Mouse (Mus musculus) ovary, postnatal 14 days (tissue): ENCODE measurements at regions not wholly inside any gene's neighbourhood (a gene's known extent, or its start where the extent isn't known, plus 50 kb on each side); places are given as distances from the start of the nearest gene placed in this dataset.

Experiments used
- DNase-seq: peaks from one replicate; pipeline ENCODE4 v3.0.0; 2022; ENCODE audit warnings: low spot score

GRCm38 (mm10) chr6:52429204-52429552 lies 115.9 kb downstream of the Evx1 start:
- DNase-seq = no peak

GRCm38 (mm10) chr6:52433234-52433633 lies 119.9 kb downstream of the Evx1 start:
- DNase-seq = no peak

- no peak for DNase-seq
These were observed 121.5 kb downstream of the Evx1 start for GRCm38 (mm10) chr6:52434771-52435170.

GRCm38 (mm10) chr6:52435358-52435757 lies 122.1 kb downstream of the Evx1 start:
- no peak for DNase-seq

- DNase-seq = no peak
These were observed 125.1 kb downstream of the Evx1 start for GRCm38 (mm10) chr6:52438366-52438765.

GRCm38 (mm10) chr6:52439204-52439603 lies 125.9 kb downstream of the Evx1 start:
- DNase-seq = no peak

GRCm38 (mm10) chr6:52440160-52440559 lies 126.9 kb downstream of the Evx1 start:
- no peak for DNase-seq

GRCm38 (mm10) chr6:52443112-52443984 lies 130.1 kb downstream of the Evx1 start:
- no peak for DNase-seq

- no peak for DNase-seq
These were observed 145.5 kb downstream of the Evx1 start for GRCm38 (mm10) chr6:52458828-52459227.

- no peak for DNase-seq
These were observed 147.9 kb downstream of the Evx1 start for GRCm38 (mm10) chr6:52461186-52461585.

GRCm38 (mm10) chr6:52463369-52463768 lies 150.1 kb downstream of the Evx1 start:
- DNase-seq = no peak

- DNase-seq = no peak
These were observed 151.3 kb downstream of the Evx1 start for GRCm38 (mm10) chr6:52464571-52464970.

GRCm38 (mm10) chr6:52465834-52466525 lies 152.7 kb downstream of the Evx1 start:
- DNase-seq = no peak

- no peak for DNase-seq
These were observed 157.5 kb downstream of the Evx1 start for GRCm38 (mm10) chr6:52470831-52471230.

- DNase-seq = no peak
These were observed 158.2 kb downstream of the Evx1 start for GRCm38 (mm10) chr6:52471384-52471957.

- no peak for DNase-seq
These were observed 158.7 kb downstream of the Evx1 start for GRCm38 (mm10) chr6:52472008-52472407.

GRCm38 (mm10) chr6:52473042-52473589 lies 159.8 kb downstream of the Evx1 start:
- no peak for DNase-seq

- no peak for DNase-seq
These were observed 160.6 kb downstream of the Evx1 start for GRCm38 (mm10) chr6:52473924-52474323.

GRCm38 (mm10) chr6:52475676-52476075 lies 162.4 kb downstream of the Evx1 start:
- no peak for DNase-seq

GRCm38 (mm10) chr6:52476907-52477306 lies 163.3 kb downstream of the Hibadh start:
- no peak for DNase-seq

GRCm38 (mm10) chr6:52477380-52477779 lies 162.8 kb downstream of the Hibadh start:
- DNase-seq = no peak

GRCm38 (mm10) chr6:52478624-52479023 lies 161.6 kb downstream of the Hibadh start:
- no peak for DNase-seq

GRCm38 (mm10) chr6:52479200-52479599 lies 161.0 kb downstream of the Hibadh start:
- DNase-seq = no peak
